Comparison of ENCODE assay signal across 8 mouse cellular contexts in the genomic region with DNA sequence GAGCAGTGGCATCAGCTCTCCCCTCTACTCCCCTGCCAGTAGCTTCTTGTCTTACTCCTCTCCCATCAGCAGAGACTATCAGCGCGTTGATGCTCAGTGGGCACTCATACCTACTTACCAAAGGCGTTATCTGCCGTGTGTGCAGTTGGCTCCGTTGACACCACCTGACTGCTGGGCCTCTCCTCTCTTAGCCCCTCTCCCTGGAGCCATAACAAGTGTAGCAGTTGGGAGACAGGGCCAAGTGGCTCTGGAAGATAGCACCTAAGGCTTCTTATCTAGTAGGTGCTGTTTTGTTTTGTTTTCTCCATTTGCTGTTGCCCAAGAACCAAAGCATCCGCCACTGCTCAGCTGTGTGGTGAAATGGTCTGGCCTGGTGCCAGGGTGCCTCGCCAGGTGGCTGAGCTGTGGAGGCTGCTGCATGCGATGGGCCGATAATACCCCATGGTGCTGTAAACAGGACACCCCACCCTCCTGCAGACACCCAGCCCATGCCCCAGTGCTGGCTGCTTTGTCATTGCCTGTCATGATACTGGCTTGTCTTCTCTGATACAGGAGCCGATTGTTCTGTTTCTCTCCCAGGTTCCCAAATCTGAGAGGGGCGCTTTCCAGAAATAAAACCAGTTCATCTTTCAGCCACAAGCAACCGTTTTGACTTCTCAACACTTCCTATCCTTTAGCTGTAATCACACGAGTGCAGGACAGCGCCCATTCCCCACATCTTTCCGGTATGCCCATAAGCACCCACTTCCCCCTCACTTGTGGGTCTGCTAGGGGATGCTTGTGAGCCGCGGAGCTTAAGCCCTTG. TPM values are rescaled to one million over a fixed set of nuclear protein-coding genes. Genes with fewer than 3 reads are reported as not detected.
A peak's percentile ranks its signal among the peaks of the same experiment; 100 is the strongest.
DNase-seq lines count a peak whose midpoint lies in the region; ATAC-seq and TF ChIP-seq lines count a peak whose summit lies in the region.

No protein-coding gene starts in this region.

- no peak overlapping the region for H3K4me2 ChIP-seq in hindbrain, embryonic 12.5 days (replicated peaks)
- H3K4me2 ChIP-seq in hindbrain, embryonic 11.5 days (replicated peaks; ENCODE audit: low read depth, low read length): no peak overlapping the region
- H3K4me2 ChIP-seq in embryonic facial prominence, embryonic 12.5 days (replicated peaks): no peak overlapping the region
- peak overlapping the region; percentile 16 for H3K4me2 ChIP-seq in heart, embryonic 15.5 days
- H3K4me2 ChIP-seq in liver, embryonic 14.5 days (ENCODE audit: low read depth): peak overlapping the region; percentile 57

- no peaks in the 10 kb centered on the region for H3K9me3 ChIP-seq in hindbrain, embryonic 12.5 days (replicated peaks)
- H3K9me3 ChIP-seq in hindbrain, embryonic 11.5 days (ENCODE audit: control insufficient read depth, low read length): no peaks in the 10 kb centered on the region
- H3K9me3 ChIP-seq in embryonic facial prominence, embryonic 12.5 days: no peaks in the 10 kb centered on the region
- H3K9me3 ChIP-seq in heart, embryonic 15.5 days (replicated peaks): no peaks in the 10 kb centered on the region
- H3K9me3 ChIP-seq in liver, embryonic 14.5 days (ENCODE audit: control insufficient read depth, low read length): no peaks in the 10 kb centered on the region

- DNase-seq in hindbrain, embryonic 11.5 days (ENCODE audit: low spot score): no peak
- DNase-seq in liver, embryonic 14.5 days (ENCODE audit: low read depth in 3 of 3, low spot score in 3 of 3): peak; percentile 94 to 95 (median 95)
- peak; percentile 53 for DNase-seq in ovary, postnatal 36 days (ENCODE audit: low spot score)
- no peak for DNase-seq in frontal cortex, postnatal 25 days (ENCODE audit: low spot score in 2 of 2)

- TF ChIP-seq CTCF in liver, embryonic 14.5 days (IDR thresholded peaks at IDR 0.05; ENCODE audit: low read depth): peak; percentile 21; the same call in 1 of the 2 replicates

- H3K4me1 ChIP-seq in hindbrain, embryonic 12.5 days: 0 out of 2 replicates have a peak, but pooled peaks cover 2% of the 10 kb centered on the region
- no peaks in the 10 kb centered on the region for H3K4me1 ChIP-seq in hindbrain, embryonic 11.5 days (replicated peaks; ENCODE audit: control insufficient read depth, insufficient read depth, low read length)
- H3K4me1 ChIP-seq in embryonic facial prominence, embryonic 12.5 days: peaks cover 9% of the 10 kb centered on the region; the same call in 1 of the 2 replicates
- H3K4me1 ChIP-seq in heart, embryonic 15.5 days (replicated peaks): peaks cover 26% of the 10 kb centered on the region
- H3K4me1 ChIP-seq in liver, embryonic 14.5 days (replicated peaks; ENCODE audit: control insufficient read depth in 2 of 2, insufficient read depth in 2 of 2, low read length in 1 of 2): peaks cover 47 to 58% of the 10 kb centered on the region in 2 experiments

- no peak overlapping the region for H3K4me3 ChIP-seq in hindbrain, embryonic 12.5 days
- H3K4me3 ChIP-seq in hindbrain, embryonic 11.5 days (ENCODE audit: low read depth, low read length): no peak overlapping the region
- H3K4me3 ChIP-seq in embryonic facial prominence, embryonic 12.5 days: no peak overlapping the region
- H3K4me3 ChIP-seq in heart, embryonic 15.5 days: no peak overlapping the region
- H3K4me3 ChIP-seq in liver, embryonic 14.5 days (ENCODE audit: insufficient read depth in 1 of 2, low read depth in 2 of 2, low read length in 2 of 2): peak overlapping the region; percentile 36 to 42

- TF ChIP-seq EP300 in liver, embryonic 14.5 days (IDR thresholded peaks at IDR 0.05; ENCODE audit: low read depth): peak; percentile 99

- H3K9ac ChIP-seq in hindbrain, embryonic 12.5 days: no peak overlapping the region
- H3K9ac ChIP-seq in hindbrain, embryonic 11.5 days (ENCODE audit: low read depth, low read length): no peak overlapping the region
- H3K9ac ChIP-seq in embryonic facial prominence, embryonic 12.5 days: no peak overlapping the region
- H3K9ac ChIP-seq in heart, embryonic 15.5 days: peak overlapping the region; percentile 4; the same call in 1 of the 2 replicates
- peak overlapping the region; percentile 77 for H3K9ac ChIP-seq in liver, embryonic 14.5 days (replicated peaks)

- H3K27ac ChIP-seq in hindbrain, embryonic 12.5 days: peak overlapping the region; percentile 17; the same call in 1 of the 2 replicates
- no peak overlapping the region for H3K27ac ChIP-seq in hindbrain, embryonic 11.5 days (ENCODE audit: low read depth, low read length)
- peak overlapping the region; percentile 3; the same call in 1 of the 2 replicates for H3K27ac ChIP-seq in embryonic facial prominence, embryonic 12.5 days
- peak overlapping the region; percentile 28; the same call in 1 of the 2 replicates for H3K27ac ChIP-seq in heart, embryonic 15.5 days
- peak overlapping the region; percentile 99 for H3K27ac ChIP-seq in liver, embryonic 14.5 days

- WGBS in hindbrain, embryonic 12.5 days: 85% methylated on average over 17 of the region's 17 CpGs
- 86% methylated on average over 17 of the region's 17 CpGs for WGBS in hindbrain, embryonic 11.5 days
- 87% methylated on average over 17 of the region's 17 CpGs for WGBS in embryonic facial prominence, embryonic 12.5 days
- WGBS in heart, embryonic 15.5 days: 42% methylated on average over 17 of the region's 17 CpGs
- WGBS in liver, embryonic 14.5 days (ENCODE audit: insufficient replicate concordance): 14% methylated on average over 17 of the region's 17 CpGs

- no peak for ATAC-seq in hindbrain, embryonic 12.5 days (ENCODE audit: low FRiP score)
- no peak for ATAC-seq in hindbrain, embryonic 11.5 days (ENCODE audit: low FRiP score)
- peak; percentile 87 for ATAC-seq in CD4-positive, CD25-positive, alpha-beta regulatory T cell, adult 4 months
- ATAC-seq in embryonic facial prominence, embryonic 12.5 days (ENCODE audit: insufficient number of reproducible peaks, insufficient read depth, low FRiP score, low TSS enrichment): peak; percentile 81
- ATAC-seq in heart, embryonic 15.5 days (replicated peaks; ENCODE audit: insufficient number of reproducible peaks, insufficient read depth, low FRiP score, low read depth): peak; percentile 65; the same call in 1 of the 2 replicates
- ATAC-seq in liver, embryonic 14.5 days (ENCODE audit: insufficient read depth): peak; percentile 94

- no peaks in the 10 kb centered on the region for H3K27me3 ChIP-seq in hindbrain, embryonic 12.5 days
- H3K27me3 ChIP-seq in hindbrain, embryonic 11.5 days (ENCODE audit: control insufficient read depth, insufficient read depth, low read length): no peaks in the 10 kb centered on the region
- H3K27me3 ChIP-seq in embryonic facial prominence, embryonic 12.5 days: no peaks in the 10 kb centered on the region
- H3K27me3 ChIP-seq in heart, embryonic 15.5 days: no peaks in the 10 kb centered on the region
- H3K27me3 ChIP-seq in liver, embryonic 14.5 days (ENCODE audit: control insufficient read depth, insufficient read depth, low read length): no peaks in the 10 kb centered on the region

- no peaks in the 10 kb centered on the region for H3K36me3 ChIP-seq in hindbrain, embryonic 12.5 days
- no peaks in the 10 kb centered on the region for H3K36me3 ChIP-seq in hindbrain, embryonic 11.5 days (ENCODE audit: control insufficient read depth, insufficient read depth, low read length)
- no peaks in the 10 kb centered on the region for H3K36me3 ChIP-seq in embryonic facial prominence, embryonic 12.5 days
- H3K36me3 ChIP-seq in heart, embryonic 15.5 days: no peaks in the 10 kb centered on the region
- peaks cover 83% of the 10 kb centered on the region for H3K36me3 ChIP-seq in liver, embryonic 14.5 days (replicated peaks; ENCODE audit: control insufficient read depth, insufficient read depth, low read depth)

RNA-seq across cellular contexts. Expression of a gene that starts 19.9 kb away (rescaled TPM):
- polyA plus RNA-seq in hindbrain, embryonic 12.5 days (2016; fragmentation: Nextera tagmentation; extraction: Ambion mirVana): 11.7 and 11.9 TPM in 2 replicates
- polyA plus RNA-seq in hindbrain, embryonic 11.5 days (2014; fragmentation: Nextera tagmentation; extraction: Ambion mirVana): 8.3 and 11.1 TPM in 2 replicates
- 10 to 100 TPM; 21.1 to 26.9 TPM for polyA plus RNA-seq in CD4-positive, CD25-positive, alpha-beta regulatory T cell, adult 4 months (2017; shearing (Covaris generic))
- polyA plus RNA-seq in embryonic facial prominence, embryonic 12.5 days (2016; fragmentation: Nextera tagmentation; extraction: Ambion mirVana): 18.8 and 20.3 TPM in 2 replicates
- 4.1 and 6.8 TPM in 2 replicates for polyA plus RNA-seq in heart, embryonic 15.5 days (2015; fragmentation: Nextera tagmentation; extraction: Ambion mirVana)
- polyA plus RNA-seq in liver, embryonic 14.5 days (2012; rRNA removed): 103 and 114 TPM in 2 replicates
- 71.6 and 80.9 TPM in 2 replicates for polyA plus RNA-seq in liver, embryonic 14.5 days (2014; fragmentation: Nextera tagmentation; extraction: Ambion mirVana)

RNA-seq across cellular contexts. Expression of a gene that starts 27.8 kb away (rescaled TPM):
- 124 and 128 TPM in 2 replicates for polyA plus RNA-seq in hindbrain, embryonic 12.5 days (2016; fragmentation: Nextera tagmentation; extraction: Ambion mirVana)
- 134 and 143 TPM in 2 replicates for polyA plus RNA-seq in hindbrain, embryonic 11.5 days (2014; fragmentation: Nextera tagmentation; extraction: Ambion mirVana)
- polyA plus RNA-seq in CD4-positive, CD25-positive, alpha-beta regulatory T cell, adult 4 months (2017; shearing (Covaris generic)): 10 to 100 TPM; 53.8 to 61.1 TPM
- 117 and 126 TPM in 2 replicates for polyA plus RNA-seq in embryonic facial prominence, embryonic 12.5 days (2016; fragmentation: Nextera tagmentation; extraction: Ambion mirVana)
- 66.0 and 71.5 TPM in 2 replicates for polyA plus RNA-seq in heart, embryonic 15.5 days (2015; fragmentation: Nextera tagmentation; extraction: Ambion mirVana)
- polyA plus RNA-seq in liver, embryonic 14.5 days (2012; rRNA removed): 24.1 and 24.6 TPM in 2 replicates
- 37.4 and 44.9 TPM in 2 replicates for polyA plus RNA-seq in liver, embryonic 14.5 days (2014; fragmentation: Nextera tagmentation; extraction: Ambion mirVana)

RNA-seq across cellular contexts. Expression of a gene that starts 46.6 kb away (rescaled TPM):
- 71.8 and 73.6 TPM in 2 replicates for polyA plus RNA-seq in hindbrain, embryonic 12.5 days (2016; fragmentation: Nextera tagmentation; extraction: Ambion mirVana)
- polyA plus RNA-seq in hindbrain, embryonic 11.5 days (2014; fragmentation: Nextera tagmentation; extraction: Ambion mirVana): 63.8 and 79.7 TPM in 2 replicates
- 10 to 100 TPM; 44.9 to 65.7 TPM for polyA plus RNA-seq in CD4-positive, CD25-positive, alpha-beta regulatory T cell, adult 4 months (2017; shearing (Covaris generic))
- polyA plus RNA-seq in embryonic facial prominence, embryonic 12.5 days (2016; fragmentation: Nextera tagmentation; extraction: Ambion mirVana): 77.8 and 82.1 TPM in 2 replicates
- 43.3 and 51.3 TPM in 2 replicates for polyA plus RNA-seq in heart, embryonic 15.5 days (2015; fragmentation: Nextera tagmentation; extraction: Ambion mirVana)
- polyA plus RNA-seq in liver, embryonic 14.5 days (2012; rRNA removed): 16.3 and 19.4 TPM in 2 replicates
- polyA plus RNA-seq in liver, embryonic 14.5 days (2014; fragmentation: Nextera tagmentation; extraction: Ambion mirVana): 23.6 and 26.7 TPM in 2 replicates

RNA-seq across cellular contexts. Expression of a gene that starts 57.2 kb away (rescaled TPM):
- 204 and 215 TPM in 2 replicates for polyA plus RNA-seq in hindbrain, embryonic 12.5 days (2016; fragmentation: Nextera tagmentation; extraction: Ambion mirVana)
- polyA plus RNA-seq in hindbrain, embryonic 11.5 days (2014; fragmentation: Nextera tagmentation; extraction: Ambion mirVana): 133 and 146 TPM in 2 replicates
- polyA plus RNA-seq in CD4-positive, CD25-positive, alpha-beta regulatory T cell, adult 4 months (2017; shearing (Covaris generic)): 100 to 1,000 TPM; 176 to 230 TPM
- polyA plus RNA-seq in embryonic facial prominence, embryonic 12.5 days (2016; fragmentation: Nextera tagmentation; extraction: Ambion mirVana): 158 and 169 TPM in 2 replicates
- polyA plus RNA-seq in heart, embryonic 15.5 days (2015; fragmentation: Nextera tagmentation; extraction: Ambion mirVana): 126 and 127 TPM in 2 replicates
- 18.8 and 22.0 TPM in 2 replicates for polyA plus RNA-seq in liver, embryonic 14.5 days (2012; rRNA removed)
- 31.8 and 36.2 TPM in 2 replicates for polyA plus RNA-seq in liver, embryonic 14.5 days (2014; fragmentation: Nextera tagmentation; extraction: Ambion mirVana)

Comparison
In these comparisons a context has a peak if more than half of its experiments do, and no peak if none do; other contexts are left out.
1. ATAC-seq: peak in CD4-positive, CD25-positive, alpha-beta regulatory T cell, adult 4 months (single experiment), embryonic facial prominence, embryonic 12.5 days (single experiment), heart, embryonic 15.5 days (single experiment) and liver, embryonic 14.5 days (single experiment); none in hindbrain, embryonic 12.5 days (single experiment) and hindbrain, embryonic 11.5 days (single experiment).
2. H3K4me2 ChIP-seq: peak in heart, embryonic 15.5 days (single experiment) and liver, embryonic 14.5 days (single experiment); none in hindbrain, embryonic 12.5 days (single experiment), hindbrain, embryonic 11.5 days (single experiment) and embryonic facial prominence, embryonic 12.5 days (single experiment).
3. H3K4me3 ChIP-seq: peak in liver, embryonic 14.5 days (2 of 2); none in hindbrain, embryonic 12.5 days (single experiment), hindbrain, embryonic 11.5 days (single experiment), embryonic facial prominence, embryonic 12.5 days (single experiment) and heart, embryonic 15.5 days (single experiment).
4. H3K9ac ChIP-seq: peak in heart, embryonic 15.5 days (single experiment) and liver, embryonic 14.5 days (single experiment); none in hindbrain, embryonic 12.5 days (single experiment), hindbrain, embryonic 11.5 days (single experiment) and embryonic facial prominence, embryonic 12.5 days (single experiment).
5. DNase-seq: peak in liver, embryonic 14.5 days (3 of 3) and ovary, postnatal 36 days (single experiment); none in hindbrain, embryonic 11.5 days (single experiment) and frontal cortex, postnatal 25 days (0 of 2).